Mouse (Mus musculus) liver, embryonic 15.5 days (tissue): ENCODE data around the gene E430018J23Rik. TPM values are rescaled to one million over a fixed set of nuclear protein-coding genes. Genes with fewer than 3 reads are reported as not detected.
"Not testable (repeated sequence)": the region's sequence is repeated elsewhere in the genome, so short reads cannot be mapped to it uniquely, and the experiment has no call there.

Source experiments
- ATAC-seq: fragments of 200-750 bp; cut with Nextera tagmentation; 2 replicates; pipeline ENCODE4 v1.8.0; 2017; ENCODE audit warnings: moderate number of reproducible peaks, mild to moderate bottlenecking, moderate library complexity; ENCODE audit not compliant: insufficient read depth
- H3K27ac ChIP-seq: fragments of 300-500 bp; sonication (generic); replicated peaks from 2 replicates; pipeline ENCODE4 v1.5.1; 2015; ENCODE audit warnings: mild to moderate bottlenecking, inconsistent platforms
- H3K27me3 ChIP-seq: fragments of 300-500 bp; sonication (generic); 2 replicates; pipeline ENCODE4 v1.6.1; 2015; ENCODE audit warnings: mild to moderate bottlenecking, inconsistent platforms
- H3K36me3 ChIP-seq: fragments of 300-500 bp; sonication (generic); replicated peaks from 2 replicates; pipeline ENCODE4 v1.6.1; 2015; ENCODE audit warnings: moderate library complexity, mild to moderate bottlenecking, inconsistent platforms
- H3K4me1 ChIP-seq: fragments of 300-500 bp; sonication (generic); replicated peaks from 2 replicates; pipeline ENCODE4 v1.6.1; 2015; ENCODE audit warnings: inconsistent platforms
- H3K4me2 ChIP-seq: fragments of 300-500 bp; sonication (generic); 2 replicates; pipeline ENCODE4 v1.6.1; 2015; ENCODE audit warnings: moderate library complexity, mild to moderate bottlenecking, inconsistent platforms
- H3K4me3 ChIP-seq: fragments of 300-500 bp; sonication (generic); replicated peaks from 2 replicates; pipeline ENCODE4 v1.5.1; 2015; ENCODE audit warnings: mild to moderate bottlenecking, inconsistent platforms
- H3K9ac ChIP-seq: fragments of 300-500 bp; sonication (generic); 2 replicates; pipeline ENCODE4 v1.6.1; 2015; ENCODE audit warnings: moderate library complexity, mild to moderate bottlenecking, inconsistent platforms
- H3K9me3 ChIP-seq: fragments of 300-500 bp; sonication (generic); replicated peaks from 2 replicates; pipeline ENCODE4 v1.6.1; 2016; ENCODE audit warnings: inconsistent platforms
- WGBS: fragments of 180-500 bp; shearing (Covaris S2); methylation state at CpG from one replicate; pipeline ENCODE4 v1.1.7; 2015; ENCODE audit warnings: mixed read lengths; ENCODE audit not compliant: insufficient replicate concordance; 5-methylcytosine and 5-hydroxymethylcytosine counted together
- polyA plus RNA-seq: library from polyadenylated mRNA; unstranded; fragments of >200 nt; fragmentation: Nextera tagmentation; extraction: Ambion mirVana; gene quantifications from 2 replicates; pipeline ENCODE4 v1.2.1, GENCODE M21; 2015

The E430018J23Rik gene
- polyA plus RNA-seq, 1 experiment from 2014 or later, result 1.5 TPM

GRCm38 (mm10) chr7:127375271-127376245 is 17.9 kb downstream of the E430018J23Rik start, which contains the start of gene Zfp747:
TSS of gene Zfp747 (minus strand) at chr7:127376050.
- WGBS, result under 1% methylated on average over 49 of the region's 49 CpGs
- H3K27me3 ChIP-seq, H3K36me3 ChIP-seq, H3K9me3 ChIP-seq: not testable (repeated sequence)
- H3K27ac ChIP-seq, result peak within 1 kb of the TSS; percentile 79
- peak within 1 kb of the TSS; percentile 70 for H3K4me3 ChIP-seq
- peaks cover 34% of the 10 kb centered on the region for H3K4me1 ChIP-seq
- H3K4me2 ChIP-seq, result peak within 1 kb of the TSS; percentile 84
- ATAC-seq, result peak; percentile 94
- H3K9ac ChIP-seq, result peak within 1 kb of the TSS; percentile 72

- H3K27ac ChIP-seq, H3K4me2 ChIP-seq, ATAC-seq, H3K9ac ChIP-seq, H3K27me3 ChIP-seq, H3K36me3 ChIP-seq, H3K4me3 ChIP-seq, H3K9me3 ChIP-seq: not testable (repeated sequence)
- peaks cover 22% of the 10 kb centered on the region for H3K4me1 ChIP-seq
- WGBS, result 63% methylated on average over 3 of the region's 3 CpGs
Measured at GRCm38 (mm10) chr7:127371870-127372269, 21.6 kb downstream of the E430018J23Rik start.

- no peak overlapping the region for H3K9ac ChIP-seq
- no peak for ATAC-seq
- no peak overlapping the region for H3K4me3 ChIP-seq
- H3K36me3 ChIP-seq, result peaks cover 8% of the 10 kb centered on the region; the same call in 1 of the 2 replicates
- no peak overlapping the region for H3K27ac ChIP-seq
- H3K9me3 ChIP-seq, result no peaks in the 10 kb centered on the region
- 19% methylated on average over 2 of the region's 2 CpGs for WGBS
- H3K27me3 ChIP-seq, result no peaks in the 10 kb centered on the region
- H3K4me1 ChIP-seq, result peaks cover 18% of the 10 kb centered on the region
- H3K4me2 ChIP-seq, result no peak overlapping the region
Measured at GRCm38 (mm10) chr7:127371213-127371612, 22.2 kb downstream of the E430018J23Rik start.

GRCm38 (mm10) chr7:127366249-127366648 is 27.2 kb downstream of the E430018J23Rik start:
- ATAC-seq, result no peak
- H3K27me3 ChIP-seq, result peaks cover 21% of the 10 kb centered on the region

GRCm38 (mm10) chr7:127364166-127364565 is 29.3 kb downstream of the E430018J23Rik start:
- Histone ChIP-seq H3K27me3 (peaks cover 26% of the 10 kb centered on the region), H3K9ac (no peak overlapping the region), H3K27ac (no peak overlapping the region), H3K4me3 (no peak overlapping the region), H3K4me1 (peaks cover 9% of the 10 kb centered on the region), H3K4me2 (no peak overlapping the region), H3K9me3 (no peaks in the 10 kb centered on the region), H3K36me3 (no peaks in the 10 kb centered on the region)
- WGBS, result 64% methylated on average over 4 of the region's 4 CpGs
- ATAC-seq, result no peak

More at GRCm38 (mm10) chr7:127366249-127366648, 27.2 kb downstream of the E430018J23Rik start:
- Histone ChIP-seq H3K9me3 (no peaks in the 10 kb centered on the region), H3K9ac (no peak overlapping the region), H3K36me3 (no peaks in the 10 kb centered on the region), H3K4me1 (peaks cover 11% of the 10 kb centered on the region), H3K27ac (no peak overlapping the region), H3K4me3 (no peak overlapping the region), H3K4me2 (no peak overlapping the region)
- 82% methylated on average over 3 of the region's 3 CpGs for WGBS

GRCm38 (mm10) chr7:127363475-127363921 is 29.9 kb downstream of the E430018J23Rik start:
- ATAC-seq, result no peak
- Histone ChIP-seq H3K4me2 (peak overlapping the region; percentile 57), H3K4me1 (peaks cover 9% of the 10 kb centered on the region), H3K27ac (no peak overlapping the region), H3K4me3 (peak overlapping the region; percentile 27), H3K27me3 (peaks cover 30% of the 10 kb centered on the region), H3K36me3 (no peaks in the 10 kb centered on the region), H3K9ac (peak overlapping the region; percentile 40; the same call in 1 of the 2 replicates), H3K9me3 (no peaks in the 10 kb centered on the region)
- WGBS, result 15% methylated on average over 24 of the region's 24 CpGs

GRCm38 (mm10) chr7:127362418-127362817 is 31.0 kb downstream of the E430018J23Rik start:
- H3K36me3 ChIP-seq, H3K4me1 ChIP-seq, ATAC-seq, H3K27ac ChIP-seq, H3K9ac ChIP-seq, H3K9me3 ChIP-seq: not testable (repeated sequence)
- H3K27me3 ChIP-seq, result peaks cover 35% of the 10 kb centered on the region
- peak overlapping the region; percentile 33 for H3K4me2 ChIP-seq
- peak overlapping the region; percentile 27 for H3K4me3 ChIP-seq
- 20% methylated on average over 13 of the region's 13 CpGs for WGBS

GRCm38 (mm10) chr7:127361449-127361848 is 32.0 kb downstream of the E430018J23Rik start:
- 43% methylated on average over 13 of the region's 13 CpGs for WGBS

GRCm38 (mm10) chr7:127360265-127360664 is 33.2 kb downstream of the E430018J23Rik start:
- peaks cover 31% of the 10 kb centered on the region for H3K27me3 ChIP-seq
- 47% methylated on average over 4 of the region's 4 CpGs for WGBS
- no peaks in the 10 kb centered on the region for H3K9me3 ChIP-seq
- H3K9ac ChIP-seq, result no peak overlapping the region
- no peak overlapping the region for H3K4me3 ChIP-seq
- H3K4me1 ChIP-seq, result peaks cover 9% of the 10 kb centered on the region
- no peak for ATAC-seq
- no peak overlapping the region for H3K4me2 ChIP-seq
- H3K27ac ChIP-seq, result no peak overlapping the region
- no peaks in the 10 kb centered on the region for H3K36me3 ChIP-seq

More at GRCm38 (mm10) chr7:127361449-127361848, 32.0 kb downstream of the E430018J23Rik start:
- peaks cover 9% of the 10 kb centered on the region for H3K4me1 ChIP-seq
- H3K27me3 ChIP-seq, result peaks cover 35% of the 10 kb centered on the region
- H3K4me3 ChIP-seq, result no peak overlapping the region
- H3K4me2 ChIP-seq, result no peak overlapping the region
- no peaks in the 10 kb centered on the region for H3K9me3 ChIP-seq
- no peak overlapping the region for H3K9ac ChIP-seq
- peak; percentile 64; the same call in 1 of the 2 replicates for ATAC-seq
- H3K27ac ChIP-seq, result no peak overlapping the region
- no peaks in the 10 kb centered on the region for H3K36me3 ChIP-seq

- Histone ChIP-seq H3K27me3 (peaks cover 20% of the 10 kb centered on the region), H3K27ac (no peak overlapping the region), H3K4me1 (peaks cover 6% of the 10 kb centered on the region), H3K9ac (no peak overlapping the region), H3K4me3 (no peak overlapping the region), H3K4me2 (no peak overlapping the region), H3K9me3 (no peaks in the 10 kb centered on the region), H3K36me3 (no peaks in the 10 kb centered on the region)
- WGBS, result 54% methylated on average over 4 of the region's 4 CpGs
- ATAC-seq, result no peak
Measured at GRCm38 (mm10) chr7:127358472-127358871, 35.0 kb downstream of the E430018J23Rik start.

- 49% methylated on average over 2 of the region's 2 CpGs for WGBS
- Histone ChIP-seq H3K4me2 (no peak overlapping the region), H3K4me1 (peaks cover 3% of the 10 kb centered on the region; the same call in 1 of the 2 replicates), H3K4me3 (no peak overlapping the region), H3K27me3 (peaks cover 16% of the 10 kb centered on the region), H3K27ac (no peak overlapping the region), H3K9me3 (no peaks in the 10 kb centered on the region), H3K36me3 (no peaks in the 10 kb centered on the region), H3K9ac (no peak overlapping the region)
- no peak for ATAC-seq
Measured at GRCm38 (mm10) chr7:127357871-127358270, 35.6 kb downstream of the E430018J23Rik start.
